Mouse (Mus musculus) leukemia stem cell, adult 10-12 weeks (primary cell): ENCODE data around the gene Ifna4. TPM values are rescaled to one million over a fixed set of nuclear protein-coding genes. Genes with fewer than 3 reads are reported as not detected.

Experiments used
- polyA plus RNA-seq: library from polyadenylated mRNA; stranded (reverse); fragments of >175 nt; gene quantifications from 2 replicates; pipeline ENCODE4 v1.2.3, GENCODE M21; 2012; ENCODE audit warnings: low replicate concordance

The Ifna4 gene
- polyA plus RNA-seq, result not detected in 2 replicates

GRCm38 (mm10) chr4:88841438-88841911, at the start of gene Ifna4:
Ifna4 (plus strand) TSS chr4:88841861.

GRCm38 (mm10) chr4:88793936-88794675, 47.6 kb upstream of the Ifna4 start, which contains the start of gene Gm13275:
Gm13275 (plus strand) TSS chr4:88794487.

GRCm38 (mm10) chr4:88797097-88797496, 44.6 kb upstream of the Ifna4 start, which contains the start of gene Gm13279:
Gm13279 (plus strand) TSS chr4:88797397.

GRCm38 (mm10) chr4:88799365-88799764, 42.3 kb upstream of the Ifna4 start, which contains the start of gene Gm13285:
Gm13285 (plus strand) TSS chr4:88799665.

GRCm38 (mm10) chr4:88802954-88803353, 38.7 kb upstream of the Ifna4 start, which contains the start of gene Gm13287:
Gm13287 (plus strand) TSS chr4:88803254.

GRCm38 (mm10) chr4:88805231-88805630, 36.4 kb upstream of the Ifna4 start, which contains the start of gene Gm13288:
Gm13288 (plus strand) TSS chr4:88805531.

GRCm38 (mm10) chr4:88815928-88816327, 25.7 kb upstream of the Ifna4 start, which contains the start of gene Ifna7:
Ifna7 (plus strand) TSS chr4:88816228.

GRCm38 (mm10) chr4:88819659-88820058, 22.0 kb upstream of the Ifna4 start, which contains the start of gene Ifna11:
Ifna11 (plus strand) TSS chr4:88819959.

GRCm38 (mm10) chr4:88827116-88827515, 14.5 kb upstream of the Ifna4 start, which contains the start of gene Ifna6:
Ifna6 (plus strand) TSS chr4:88827416.

GRCm38 (mm10) chr4:88835225-88835624, 6.4 kb upstream of the Ifna4 start, which contains the start of gene Ifna5:
Ifna5 (plus strand) TSS chr4:88835525.

GRCm38 (mm10) chr4:88849698-88850097, 8.0 kb downstream of the Ifna4 start, which contains the start of gene Ifna1:
Ifna1 (plus strand) TSS chr4:88850087.

GRCm38 (mm10) chr4:88880101-88880500, 38.4 kb downstream of the Ifna4 start, which contains the start of gene Ifne:
Ifne (minus strand) TSS chr4:88880201.

Other genes with a start within 250 kb of the Ifna4 start
- gene Ifna9, start 249.5 kb upstream of the Ifna4 start, polyA plus RNA-seq, result not detected in 2 replicates
- not detected in 2 replicates for gene Ifna12, start 238.5 kb upstream of the Ifna4 start, polyA plus RNA-seq
- not detected in 2 replicates for gene C87499, start 207.4 kb upstream of the Ifna4 start, polyA plus RNA-seq
- gene Ifna13, start 197.4 kb upstream of the Ifna4 start, polyA plus RNA-seq, result not detected in 2 replicates
- not detected in 2 replicates for gene Ifna16, start 164.9 kb upstream of the Ifna4 start, polyA plus RNA-seq
- gene Ifna2, start 157.9 kb upstream of the Ifna4 start, polyA plus RNA-seq, result not detected in 2 replicates
- gene Ifnab, start 150.5 kb upstream of the Ifna4 start, polyA plus RNA-seq, result not detected in 2 replicates
- not detected in 2 replicates for gene Gm26566, start 120.1 kb upstream of the Ifna4 start, polyA plus RNA-seq
- gene Klhl9, start 119.4 kb upstream of the Ifna4 start, polyA plus RNA-seq, result 5.7 and 6.4 TPM in 2 replicates
- gene Gm13271, start 87.0 kb upstream of the Ifna4 start, polyA plus RNA-seq, result not detected in 2 replicates
- gene Gm13283, start 81.7 kb upstream of the Ifna4 start, polyA plus RNA-seq, result not detected in 2 replicates
- gene Gm13290, start 68.0 kb upstream of the Ifna4 start, polyA plus RNA-seq, result not detected in 2 replicates
- not detected in 2 replicates for gene Gm13289, start 64.9 kb upstream of the Ifna4 start, polyA plus RNA-seq
- gene Gm13272, start 62.0 kb upstream of the Ifna4 start, polyA plus RNA-seq, result not detected in 2 replicates
- gene Ifnz, start 59.7 kb upstream of the Ifna4 start, polyA plus RNA-seq, result not detected in 2 replicates
- not detected in 2 replicates for gene Gm13276, start 56.2 kb upstream of the Ifna4 start, polyA plus RNA-seq
- not detected in 2 replicates for gene Gm13277, start 53.2 kb upstream of the Ifna4 start, polyA plus RNA-seq
- gene Gm13278, start 50.3 kb upstream of the Ifna4 start, polyA plus RNA-seq, result not detected in 2 replicates
- gene Gm13275, start 47.4 kb upstream of the Ifna4 start, polyA plus RNA-seq, result not detected in 2 replicates
- not detected in 2 replicates for gene Gm13279, start 44.5 kb upstream of the Ifna4 start, polyA plus RNA-seq
- not detected in 2 replicates for gene Gm13285, start 42.2 kb upstream of the Ifna4 start, polyA plus RNA-seq
- not detected in 2 replicates for gene Gm13287, start 38.6 kb upstream of the Ifna4 start, polyA plus RNA-seq
- gene Gm13288, start 36.3 kb upstream of the Ifna4 start, polyA plus RNA-seq, result not detected in 2 replicates
- not detected in 2 replicates for gene Ifna7, start 25.6 kb upstream of the Ifna4 start, polyA plus RNA-seq
- not detected in 2 replicates for gene Ifna11, start 21.9 kb upstream of the Ifna4 start, polyA plus RNA-seq
- not detected in 2 replicates for gene Ifna6, start 14.4 kb upstream of the Ifna4 start, polyA plus RNA-seq
- not detected in 2 replicates for gene Ifna5, start 6.3 kb upstream of the Ifna4 start, polyA plus RNA-seq
- gene Ifna1, start 8.2 kb downstream of the Ifna4 start, polyA plus RNA-seq, result not detected in 2 replicates
- not detected in 2 replicates for gene Ifne, start 38.3 kb downstream of the Ifna4 start, polyA plus RNA-seq